Mouse (Mus musculus) lung, embryonic 14.5 days (tissue): ENCODE results near the gene Metap1d. TPM values are rescaled to one million over a fixed set of nuclear protein-coding genes. Genes with fewer than 3 reads are reported as not detected.

ENCODE experiments used
- ATAC-seq: fragments of 200-750 bp; cut with Nextera tagmentation; 2 replicates; pipeline ENCODE4 v1.8.0; 2017; ENCODE audit warnings: mild to moderate bottlenecking, moderate TSS enrichment, moderate library complexity; ENCODE audit not compliant: insufficient read depth
- DNase-seq: peaks from one replicate; pipeline ENCODE4 v3.0.0-alpha.2; 2015
- H3K27ac ChIP-seq: fragments of 300-500 bp; sonication (generic); 2 replicates; pipeline ENCODE4 v1.5.1; 2014; ENCODE audit warnings: low read depth, mild to moderate bottlenecking, moderate library complexity
- H3K27me3 ChIP-seq: fragments of 300-500 bp; sonication (generic); 2 replicates; pipeline ENCODE4 v1.6.1; 2014; ENCODE audit warnings: low read length, control low read depth; ENCODE audit not compliant: insufficient read depth
- H3K36me3 ChIP-seq: fragments of 300-500 bp; sonication (generic); 2 replicates; pipeline ENCODE4 v1.6.1; 2014; ENCODE audit warnings: control low read depth; ENCODE audit not compliant: insufficient read depth
- H3K4me1 ChIP-seq: fragments of 300-500 bp; sonication (generic); 2 replicates; pipeline ENCODE4 v1.6.1; 2014; ENCODE audit warnings: antibody characterized with exemption, control low read depth; ENCODE audit not compliant: insufficient read depth
- H3K4me2 ChIP-seq: fragments of 300-500 bp; sonication (generic); 2 replicates; pipeline ENCODE4 v1.6.1; 2014; ENCODE audit warnings: mild to moderate bottlenecking
- H3K4me3 ChIP-seq: fragments of 300-500 bp; sonication (generic); 2 replicates; pipeline ENCODE4 v1.5.1; 2014; ENCODE audit warnings: low read depth, low read length
- H3K9ac ChIP-seq: fragments of 300-500 bp; sonication (generic); 2 replicates; pipeline ENCODE4 v1.6.1; 2014
- H3K9me3 ChIP-seq: fragments of 300-500 bp; sonication (generic); 2 replicates; pipeline ENCODE4 v1.6.1; 2016; ENCODE audit warnings: low read depth, low read length, control low read depth
- CTCF ChIP-seq: IDR thresholded peaks from 2 replicates; pipeline ENCODE4 v1.5.1; 2016; ENCODE audit warnings: antibody characterized with exemption, low read depth
- WGBS: fragments of 180-500 bp; shearing (Covaris S2); extraction: QIAGEN DNeasy Blood & Tissue Kit; methylation state at CpG from one replicate; pipeline ENCODE4 v1.1.7; 2014; 5-methylcytosine and 5-hydroxymethylcytosine counted together
- polyA plus RNA-seq: library from polyadenylated mRNA; unstranded; fragments of >200 nt; fragmentation: Nextera tagmentation; extraction: Ambion mirVana; gene quantifications from 2 replicates; pipeline ENCODE4 v1.2.1, GENCODE M21; 2014

Metap1d gene
- polyA plus RNA-seq, 1 experiment from 2014 or later = 37.1 TPM

DNA sequence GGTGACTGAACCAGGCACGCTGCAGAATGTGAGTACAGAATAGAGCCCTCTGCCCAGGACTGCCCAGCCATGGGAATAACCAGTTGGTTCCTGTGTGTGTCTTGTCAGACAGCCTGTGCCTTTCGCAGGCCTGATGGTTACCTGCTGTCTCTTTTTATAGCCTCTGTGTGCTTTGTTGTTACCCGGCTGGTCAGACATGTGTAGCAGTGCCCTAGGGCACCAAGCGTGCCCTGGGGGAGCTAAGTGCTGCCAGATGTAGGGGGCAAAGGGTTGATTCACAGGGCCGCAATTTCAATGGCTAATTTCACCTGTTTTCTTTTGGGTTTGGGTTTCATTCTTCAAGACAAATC, 30.6 kb downstream of the Metap1d start:
- 59% methylated on average over 5 of the region's 5 CpGs for WGBS
- no peak for ATAC-seq
- Histone ChIP-seq H3K4me1 (no peaks in the 10 kb centered on the region), H3K27me3 (no peaks in the 10 kb centered on the region), H3K4me3 (no peak overlapping the region), H3K36me3 (no peaks in the 10 kb centered on the region), H3K9ac (no peak overlapping the region), H3K27ac (no peak overlapping the region), H3K9me3 (no peaks in the 10 kb centered on the region), H3K4me2 (no peak overlapping the region)
- no peak for TF ChIP-seq CTCF
- DNase-seq = no peak

DNA sequence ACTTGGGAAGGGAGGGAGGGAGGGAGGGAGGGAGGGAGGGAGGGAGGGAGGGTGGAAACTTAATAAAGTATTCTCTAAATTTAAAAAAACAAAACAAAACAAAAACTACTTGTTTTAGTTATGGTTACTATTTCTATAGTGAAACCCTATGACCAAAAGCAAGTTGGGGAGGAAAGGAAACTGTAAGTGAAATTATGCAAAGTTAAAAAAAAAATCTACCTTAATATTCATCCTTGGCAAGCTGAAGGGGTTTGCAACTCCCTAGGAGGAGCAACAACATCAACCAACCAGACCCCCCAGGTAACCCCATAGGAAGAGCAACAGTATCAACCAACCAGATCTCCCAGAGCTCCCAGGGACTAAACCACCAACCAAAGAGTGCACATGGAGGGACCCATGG, 38.2 kb downstream of the Metap1d start:
- Histone ChIP-seq H3K4me1 (no peaks in the 10 kb centered on the region), H3K36me3 (no peaks in the 10 kb centered on the region), H3K9ac (no peak overlapping the region), H3K4me3 (no peak overlapping the region), H3K4me2 (no peak overlapping the region), H3K27me3 (no peaks in the 10 kb centered on the region), H3K9me3 (no peaks in the 10 kb centered on the region), H3K27ac (no peak overlapping the region)
- DNase-seq = no peak
- TF ChIP-seq CTCF = no peak
- no peak for ATAC-seq

DNA sequence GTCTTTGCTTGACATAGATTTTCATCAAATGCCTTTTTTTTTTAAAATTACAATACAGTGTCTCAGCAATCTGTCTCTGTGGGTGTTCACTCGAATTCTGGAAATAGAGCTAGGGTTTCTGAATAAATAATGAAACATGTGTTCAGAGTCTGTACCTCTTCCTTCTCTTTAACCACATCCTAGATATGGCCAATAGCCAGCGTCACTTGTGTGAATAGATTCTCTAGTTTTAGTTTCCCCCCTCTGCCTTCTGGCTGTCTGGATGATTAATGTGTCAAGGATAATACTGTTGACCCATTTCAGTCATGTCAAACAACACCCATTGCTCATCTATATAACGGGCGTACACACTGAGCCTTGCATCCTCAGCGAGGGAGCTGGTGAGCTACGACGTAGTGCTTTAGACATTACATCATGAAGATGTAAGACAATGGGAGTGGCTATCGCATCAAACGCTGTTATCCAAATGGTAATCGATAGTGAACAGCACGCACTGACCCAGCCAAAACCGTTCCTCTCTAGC, 40.1 kb downstream of the Metap1d start:
- no peak for DNase-seq
- Histone ChIP-seq H3K36me3 (no peaks in the 10 kb centered on the region), H3K9ac (no peak overlapping the region), H3K9me3 (no peaks in the 10 kb centered on the region), H3K27me3 (no peaks in the 10 kb centered on the region), H3K4me3 (no peak overlapping the region), H3K4me2 (no peak overlapping the region), H3K4me1 (no peaks in the 10 kb centered on the region), H3K27ac (no peak overlapping the region)
- no peak for ATAC-seq
- 39% methylated on average over 12 of the region's 12 CpGs for WGBS
- TF ChIP-seq CTCF = no peak

DNA sequence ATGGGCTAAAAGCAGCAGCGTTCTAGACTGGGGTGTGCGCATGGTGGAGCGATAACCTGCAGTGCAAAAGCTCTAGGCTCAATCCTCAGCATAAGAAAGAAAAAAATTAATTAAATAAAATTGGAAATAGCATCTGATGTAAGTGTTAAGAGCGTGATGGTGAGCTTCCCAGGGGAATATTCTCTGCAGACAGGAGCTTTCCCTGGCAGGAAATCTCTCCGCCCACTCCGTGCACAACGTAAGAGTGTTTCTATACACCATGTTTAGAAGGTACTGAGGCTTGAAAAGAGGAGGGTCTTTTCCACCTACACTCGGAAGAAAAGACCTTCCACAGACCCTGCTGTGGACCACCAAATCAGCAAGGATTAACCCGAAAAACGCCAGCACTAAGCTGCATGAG, 41.4 kb downstream of the Metap1d start:
- 55% methylated on average over 10 of the region's 10 CpGs for WGBS
- no peak for TF ChIP-seq CTCF
- Histone ChIP-seq H3K27ac (no peak overlapping the region), H3K27me3 (no peaks in the 10 kb centered on the region), H3K4me3 (no peak overlapping the region), H3K36me3 (no peaks in the 10 kb centered on the region), H3K9me3 (no peaks in the 10 kb centered on the region), H3K4me1 (no peaks in the 10 kb centered on the region), H3K9ac (no peak overlapping the region), H3K4me2 (no peak overlapping the region)
- DNase-seq (no peak), ATAC-seq (no peak)

DNA sequence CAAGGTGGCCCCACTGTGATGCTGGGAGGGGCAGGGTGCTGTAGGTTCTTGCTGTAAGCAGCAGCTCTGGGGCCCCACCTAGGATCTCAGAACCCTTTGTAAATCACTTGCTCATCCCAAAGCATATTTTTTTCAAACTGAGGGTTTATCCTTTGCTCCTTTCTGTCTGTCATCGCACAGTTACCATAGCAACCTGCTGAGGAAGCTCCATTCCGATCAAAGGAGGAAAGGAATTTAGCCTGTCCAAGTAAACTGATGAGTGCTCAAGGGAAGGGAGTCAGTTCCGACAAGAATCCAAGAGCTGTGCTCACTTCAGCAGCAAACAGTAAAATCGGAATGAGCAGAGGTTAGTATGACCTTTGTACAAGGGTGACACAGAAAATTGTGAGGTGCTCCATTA, 41.9 kb downstream of the Metap1d start:
- no peaks in the 10 kb centered on the region for H3K27me3 ChIP-seq
- H3K9ac ChIP-seq = no peak overlapping the region
- no peaks in the 10 kb centered on the region for H3K9me3 ChIP-seq
- H3K4me1 ChIP-seq = no peaks in the 10 kb centered on the region
- H3K36me3 ChIP-seq = no peaks in the 10 kb centered on the region
- H3K27ac ChIP-seq = no peak overlapping the region
- TF ChIP-seq CTCF = no peak
- no peak overlapping the region for H3K4me2 ChIP-seq
- H3K4me3 ChIP-seq = no peak overlapping the region
- DNase-seq (no peak), ATAC-seq (no peak)
- 9% methylated on average over 4 of the region's 4 CpGs for WGBS

DNA sequence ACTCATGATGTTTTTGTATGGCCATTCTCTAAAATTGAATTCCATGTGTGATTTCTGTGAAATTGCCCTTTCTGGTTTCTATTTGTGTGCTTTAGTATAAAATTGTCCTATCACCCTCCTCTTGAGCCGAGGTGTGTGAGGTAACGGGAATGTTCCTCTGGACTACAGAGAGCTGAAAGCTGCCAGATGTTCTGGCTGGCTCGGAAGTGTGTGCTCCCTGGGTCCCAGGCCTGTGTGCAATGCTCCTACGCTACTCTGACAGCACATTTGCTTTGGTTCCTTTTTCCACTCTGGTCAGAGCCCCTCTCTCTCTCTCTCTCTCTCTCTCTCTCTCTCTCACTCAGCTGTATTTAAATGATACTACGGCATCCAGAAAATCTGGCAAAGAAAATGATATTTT, 44.1 kb downstream of the Metap1d start:
- H3K9me3 ChIP-seq = no peaks in the 10 kb centered on the region
- no peak overlapping the region for H3K27ac ChIP-seq
- H3K4me2 ChIP-seq = no peak overlapping the region
- no peak overlapping the region for H3K9ac ChIP-seq
- WGBS = 26% methylated on average over 5 of the region's 5 CpGs
- no peak for TF ChIP-seq CTCF
- no peaks in the 10 kb centered on the region for H3K27me3 ChIP-seq
- H3K4me3 ChIP-seq = no peak overlapping the region
- H3K36me3 ChIP-seq = no peaks in the 10 kb centered on the region
- H3K4me1 ChIP-seq = no peaks in the 10 kb centered on the region
- no peak for DNase-seq
- no peak for ATAC-seq

DNA sequence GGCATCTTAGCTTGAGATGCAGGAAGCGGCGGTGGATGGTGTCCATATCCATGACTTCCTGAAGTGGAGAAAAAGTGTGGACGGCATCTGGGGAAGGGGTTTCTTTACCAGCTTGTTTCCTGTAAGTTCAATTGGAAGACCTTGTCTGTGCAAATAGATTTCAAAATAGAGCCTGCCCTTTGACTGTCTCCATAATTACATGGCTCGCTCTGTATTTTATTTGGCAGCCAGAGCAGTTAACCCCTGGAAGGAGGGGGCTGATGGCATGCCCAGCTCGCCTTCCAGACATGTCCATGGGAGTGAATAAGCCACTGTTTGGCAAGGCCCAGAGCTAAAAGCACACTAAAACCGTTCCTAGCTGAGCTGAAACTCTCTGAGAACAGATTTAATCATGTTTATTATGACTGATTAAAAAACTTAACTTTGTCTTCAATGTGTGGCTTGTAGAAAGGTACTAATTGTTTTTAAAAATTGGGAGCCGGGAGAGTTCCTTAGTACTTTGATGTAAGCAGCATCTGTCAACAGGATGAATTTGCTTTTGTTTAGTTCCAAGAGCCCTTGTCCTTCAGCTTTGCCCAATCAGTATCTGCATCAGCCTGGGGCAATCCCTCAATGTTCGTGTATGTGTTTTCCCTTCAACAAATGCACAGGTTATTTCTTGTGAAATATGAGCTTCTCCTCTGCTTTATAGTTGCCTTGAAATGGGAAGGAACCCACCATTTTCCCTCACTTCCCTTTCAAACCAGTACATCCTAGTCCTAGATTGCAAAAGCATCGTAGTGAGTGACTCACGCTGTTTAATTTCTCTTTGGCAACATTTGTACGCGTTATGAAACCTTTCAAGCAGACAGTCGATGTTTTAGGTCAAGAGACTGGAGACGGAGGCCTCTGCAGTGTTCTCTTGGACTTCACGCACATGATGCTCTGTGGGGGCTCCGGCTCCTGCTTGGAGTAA, 46.5 kb downstream of the Metap1d start:
- 67% methylated on average over 16 of the region's 16 CpGs for WGBS
- H3K9me3 ChIP-seq = no peaks in the 10 kb centered on the region
- no peak overlapping the region for H3K4me2 ChIP-seq
- H3K9ac ChIP-seq = no peak overlapping the region
- H3K27me3 ChIP-seq = no peaks in the 10 kb centered on the region
- H3K27ac ChIP-seq = no peak overlapping the region
- H3K36me3 ChIP-seq = no peaks in the 10 kb centered on the region
- no peak for TF ChIP-seq CTCF
- no peaks in the 10 kb centered on the region for H3K4me1 ChIP-seq
- H3K4me3 ChIP-seq = no peak overlapping the region
- DNase-seq (peak; percentile 23), ATAC-seq (no peak)
